Mouse (Mus musculus) thymus, adult 2 months (tissue): Measurements from ENCODE around the gene Olfr1447.

Experiments used
- CTCF ChIP-seq: fragments of 200-500 bp; IDR thresholded peaks from 2 replicates; pipeline ENCODE4 v1.5.1; 2012; ENCODE audit warnings: mild to moderate bottlenecking, control low read depth, low read length, moderate library complexity, borderline replicate concordance; ENCODE audit not compliant: control insufficient read depth, poor library complexity, insufficient read depth; ENCODE audit errors: extremely low read depth
- POLR2A ChIP-seq: fragments of 200-500 bp; IDR thresholded peaks from 2 replicates; pipeline ENCODE4 v1.6.1; 2012; ENCODE audit warnings: mild to moderate bottlenecking, low read length, control low read depth, moderate library complexity; ENCODE audit not compliant: control insufficient read depth, poor library complexity, insufficient read depth; ENCODE audit errors: extremely low read depth

DNA sequence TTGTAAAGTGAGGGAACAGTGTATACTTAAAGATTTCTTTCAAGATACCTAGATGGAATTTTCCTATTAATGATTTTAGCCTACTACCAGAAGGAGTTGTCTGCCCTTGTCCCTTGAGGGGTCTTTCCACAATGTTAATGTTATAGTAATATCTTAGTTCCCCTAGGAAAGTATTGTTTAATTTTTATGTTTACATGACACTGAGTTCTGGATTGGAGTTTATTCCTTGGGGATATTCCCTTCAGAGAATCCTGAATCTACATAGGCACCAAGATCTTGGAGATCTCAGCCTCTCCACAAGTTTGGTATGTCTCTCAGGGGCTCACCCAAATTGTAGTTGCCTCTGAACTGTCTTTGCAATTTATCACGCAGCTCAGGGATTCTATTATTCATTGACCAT, 46.6 kb downstream of the Olfr1447 start, which contains the start of gene Olfr1444:
- TF ChIP-seq POLR2A (no peak), CTCF (no peak)
